Mouse (Mus musculus): ENCODE data around the gene Fam227a.
A peak's percentile ranks its signal among the peaks of the same experiment; 100 is the strongest.
"Not testable (repeated sequence)": the region's sequence is repeated elsewhere in the genome, so short reads cannot be mapped to it uniquely, and the experiment has no call there.

The Fam227a gene

GRCm38 (mm10) chr15:79684616-79685015, 25.9 kb upstream of the Fam227a start:
- DNase-seq (ENCODE audit: low read depth, low spot score): no peak

DNA sequence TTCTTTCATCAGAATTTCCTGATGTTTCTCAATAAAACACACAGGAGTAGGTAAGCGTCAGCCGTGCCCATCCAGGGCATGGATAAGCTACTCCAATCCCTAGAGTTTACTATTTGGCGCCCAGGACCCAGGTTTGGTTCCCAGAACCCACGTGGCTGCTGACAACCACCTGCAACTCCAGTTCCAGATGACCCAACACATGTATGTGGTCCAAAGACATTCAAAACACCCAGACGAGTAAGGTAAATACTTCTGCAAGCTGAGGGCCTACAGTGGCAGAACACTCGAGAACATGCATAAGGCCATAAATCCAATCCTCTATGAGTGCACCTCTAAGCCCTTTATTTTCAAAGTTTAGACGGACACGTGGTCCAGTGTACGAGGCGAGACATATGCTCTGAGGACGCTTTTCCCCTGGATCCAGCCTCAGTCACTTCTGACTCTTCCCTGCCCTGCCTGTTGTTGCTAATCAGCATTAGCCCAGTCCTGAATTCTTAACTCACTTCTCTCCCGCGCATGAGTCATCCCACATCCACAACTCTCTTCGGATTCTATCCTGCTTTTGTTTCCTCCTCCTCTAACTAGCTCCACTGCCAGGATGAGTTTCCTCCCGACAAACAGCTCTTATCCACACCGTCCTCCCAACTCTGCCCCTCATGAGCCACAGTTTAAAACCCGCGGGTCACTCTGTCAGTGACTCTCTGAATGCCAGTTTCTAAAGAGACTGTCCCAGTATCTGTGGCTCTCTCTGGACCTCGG, 25.1 kb upstream of the Fam227a start:
- no peak for DNase-seq (ENCODE audit: low read depth, low spot score)

- DNase-seq (ENCODE audit: low read depth, low spot score): no peak
Measured at GRCm38 (mm10) chr15:79683146-79683545, 24.4 kb upstream of the Fam227a start.

GRCm38 (mm10) chr15:79681973-79682372, 23.2 kb upstream of the Fam227a start:
- DNase-seq (ENCODE audit: low read depth, low spot score): no peak

GRCm38 (mm10) chr15:79677936-79678335, 19.2 kb upstream of the Fam227a start:
- no peak for DNase-seq (ENCODE audit: low read depth, low spot score)

- DNase-seq (ENCODE audit: low read depth, low spot score): not testable (repeated sequence)
Measured at GRCm38 (mm10) chr15:79671828-79672348, 13.1 kb upstream of the Fam227a start.

- DNase-seq (ENCODE audit: low read depth, low spot score): no peak
Measured at GRCm38 (mm10) chr15:79670972-79671299, 12.2 kb upstream of the Fam227a start.

- DNase-seq (ENCODE audit: low read depth, low spot score): peak; percentile 90
Measured at GRCm38 (mm10) chr15:79670249-79670971, 11.7 kb upstream of the Fam227a start, which contains the start of gene Tomm22. Tomm22 (plus strand) TSS chr15:79670861.

DNA sequence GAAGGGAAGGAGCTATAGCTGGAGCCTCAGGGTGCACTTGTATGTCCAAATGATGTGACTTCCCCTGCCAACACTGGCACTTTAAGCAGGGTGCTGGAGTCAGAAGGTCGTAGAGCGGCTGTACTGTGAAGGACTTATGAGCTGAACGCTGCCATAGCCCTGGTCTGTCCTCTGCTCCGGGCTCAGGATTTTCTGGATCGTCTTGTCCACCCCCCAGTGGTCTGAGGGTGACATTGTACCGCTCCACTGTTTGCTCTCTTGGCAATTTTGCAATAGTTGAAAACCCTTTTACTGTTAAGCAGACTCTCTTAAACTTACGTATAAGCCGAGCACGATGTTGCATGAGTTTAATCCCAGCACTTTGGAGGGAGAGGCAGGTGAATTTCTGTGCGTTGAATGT, 10.4 kb upstream of the Fam227a start:
- no peak for DNase-seq (ENCODE audit: low read depth, low spot score)

- DNase-seq (ENCODE audit: low read depth, low spot score): no peak
Measured at GRCm38 (mm10) chr15:79664666-79665065, 5.9 kb upstream of the Fam227a start.

GRCm38 (mm10) chr15:79661852-79662251, 3.1 kb upstream of the Fam227a start:
- DNase-seq (ENCODE audit: low read depth, low spot score): peak; percentile 59

GRCm38 (mm10) chr15:79657837-79658530, 772 bp downstream of the Fam227a start:
- DNase-seq (ENCODE audit: low read depth, low spot score): peak; percentile 85

- no peak for DNase-seq (ENCODE audit: low read depth, low spot score)
Measured at GRCm38 (mm10) chr15:79656451-79656850, 2.3 kb downstream of the Fam227a start.

DNA sequence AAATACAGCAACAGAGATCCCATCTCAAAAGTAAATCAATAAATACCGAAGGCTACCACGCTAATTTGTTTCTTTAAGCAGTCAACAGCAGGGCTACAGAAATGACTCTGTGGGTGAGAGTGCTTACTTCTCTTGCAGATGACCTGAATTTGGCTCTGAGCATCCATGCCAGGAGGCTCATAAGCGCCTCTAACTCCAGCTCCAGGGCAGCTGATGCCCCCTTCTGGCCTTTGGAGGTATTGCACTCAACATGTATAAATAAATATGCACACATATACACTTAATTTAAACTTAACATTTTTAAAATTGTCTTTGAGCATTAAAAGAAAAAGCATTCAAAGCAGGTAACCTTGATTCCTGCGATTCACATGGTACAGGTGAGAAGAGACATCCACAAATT, 7.3 kb downstream of the Fam227a start:
- peak; percentile 33 for DNase-seq (ENCODE audit: low read depth, low spot score)

GRCm38 (mm10) chr15:79650569-79650968, 8.2 kb downstream of the Fam227a start:
- peak; percentile 59 for DNase-seq (ENCODE audit: low read depth, low spot score)

DNA sequence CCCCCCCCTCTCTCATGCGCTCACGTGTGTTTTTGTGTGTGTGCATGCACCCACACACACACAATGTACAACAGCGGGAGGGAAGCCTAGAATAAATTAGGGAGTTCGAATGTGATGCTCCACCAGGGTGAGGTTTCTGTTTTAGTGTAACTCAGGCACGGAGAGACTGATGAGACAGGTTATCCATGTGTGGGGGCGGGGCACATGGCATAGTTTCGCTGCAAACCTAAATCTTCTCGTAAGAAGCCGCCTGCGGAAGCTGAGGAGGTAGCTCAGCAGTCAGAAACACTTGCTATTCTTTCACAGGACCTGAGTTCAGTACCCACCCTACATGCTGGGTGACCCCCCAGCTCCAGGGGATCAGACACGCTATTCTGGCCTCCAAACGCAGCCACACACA, 10.6 kb downstream of the Fam227a start:
- no peak for DNase-seq (ENCODE audit: low read depth, low spot score)

GRCm38 (mm10) chr15:79645483-79645882, 13.3 kb downstream of the Fam227a start:
- no peak for DNase-seq (ENCODE audit: low read depth, low spot score)

DNA sequence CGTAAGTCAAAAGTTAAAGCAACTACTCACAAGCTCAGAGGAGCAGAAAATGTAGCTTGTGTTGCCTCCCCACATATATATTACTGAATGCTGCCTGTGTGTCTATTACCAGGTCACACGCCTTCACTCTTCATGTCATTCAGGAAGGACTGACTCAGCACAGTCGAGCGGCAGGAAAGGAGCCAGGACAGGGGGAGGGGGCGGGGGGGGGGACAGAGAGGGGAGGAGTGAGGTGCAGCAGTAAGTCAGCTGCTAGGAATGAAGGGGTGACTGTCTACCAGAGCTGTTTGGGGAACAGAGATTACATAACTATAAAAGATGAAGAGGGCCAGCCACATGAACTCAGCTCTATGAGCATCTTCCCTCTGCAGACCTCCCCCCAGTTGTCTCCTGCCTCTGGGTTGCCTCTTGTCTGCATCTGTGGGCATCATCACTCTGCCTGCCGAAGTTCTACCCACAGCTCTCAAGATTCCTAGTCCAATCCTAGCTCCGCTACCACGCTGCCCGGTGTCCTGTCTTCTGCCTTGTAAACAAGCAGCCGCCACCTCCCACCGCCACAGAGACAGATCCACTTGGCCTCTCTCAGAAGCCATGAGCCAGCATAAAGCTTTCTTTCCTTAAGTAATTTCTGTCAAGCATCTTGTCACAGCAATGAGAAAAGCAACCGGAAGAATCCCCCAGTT, 17.5 kb downstream of the Fam227a start:
- no peak for DNase-seq (ENCODE audit: low read depth, low spot score)

- no peak for DNase-seq (ENCODE audit: low read depth, low spot score)
Measured at GRCm38 (mm10) chr15:79630471-79630870, 28.3 kb downstream of the Fam227a start.

DNA sequence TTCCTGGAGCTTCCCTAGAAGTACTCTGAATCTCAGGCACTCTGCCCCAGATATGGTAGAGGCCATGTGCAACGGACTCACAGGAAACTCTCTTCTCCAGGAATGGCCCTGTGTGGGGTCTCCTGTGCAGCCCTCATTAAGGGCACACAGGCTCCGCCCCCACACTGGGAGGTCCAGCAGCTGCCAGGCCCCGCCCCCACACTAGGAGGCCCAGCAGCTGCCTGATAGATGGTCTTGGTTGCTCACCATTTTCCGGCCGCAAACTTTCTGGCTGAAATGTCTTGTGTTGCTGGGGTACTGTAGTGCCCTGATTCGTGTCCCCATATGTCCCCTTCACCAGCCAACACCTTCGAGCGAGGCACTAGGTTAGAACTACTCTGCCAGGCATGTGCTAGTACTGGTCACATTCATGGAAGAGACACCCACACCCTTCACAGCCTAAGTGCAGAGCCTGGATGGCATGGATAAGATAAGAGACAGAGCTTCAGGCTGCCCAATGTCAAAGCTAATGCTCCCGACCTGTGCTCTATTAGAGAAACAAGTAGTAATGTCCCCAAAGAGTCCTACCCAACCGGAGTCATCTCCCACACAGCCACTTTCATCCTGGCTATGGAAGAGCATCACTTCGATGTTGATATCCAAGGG, 38.9 kb downstream of the Fam227a start:
- DNase-seq (ENCODE audit: low read depth, low spot score): no peak

DNA sequence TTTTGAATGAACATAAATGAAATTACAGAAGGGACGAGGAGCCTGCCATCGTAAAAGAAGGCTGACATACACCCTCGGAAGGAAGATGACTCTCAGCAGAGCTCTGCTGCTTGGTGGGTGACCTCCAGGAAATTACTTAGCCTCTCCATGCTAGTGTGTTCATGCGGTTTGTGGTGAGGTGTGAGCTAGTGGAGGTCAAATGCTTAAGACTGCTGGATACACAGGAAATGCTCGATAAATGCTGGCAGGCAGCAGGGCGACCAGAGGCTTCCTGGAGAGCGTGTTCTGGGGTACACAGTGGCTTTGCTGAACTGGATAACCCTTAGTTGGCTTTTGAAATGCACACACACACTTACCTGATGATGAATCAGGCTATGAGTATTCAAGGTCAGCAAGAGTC, 40.3 kb downstream of the Fam227a start:
- no peak for DNase-seq (ENCODE audit: low read depth, low spot score)

All from CD4-positive helper T cell, adult 2 months (primary cell).